Mouse (Mus musculus): ENCODE measurements at regions not wholly inside any gene's neighbourhood (a gene's known extent, or its start where the extent isn't known, plus 50 kb on each side); places are given as distances from the start of the nearest gene placed in this dataset.
"Not testable (repeated sequence)": the region's sequence is repeated elsewhere in the genome, so short reads cannot be mapped to it uniquely, and the experiment has no call there.

DNA sequence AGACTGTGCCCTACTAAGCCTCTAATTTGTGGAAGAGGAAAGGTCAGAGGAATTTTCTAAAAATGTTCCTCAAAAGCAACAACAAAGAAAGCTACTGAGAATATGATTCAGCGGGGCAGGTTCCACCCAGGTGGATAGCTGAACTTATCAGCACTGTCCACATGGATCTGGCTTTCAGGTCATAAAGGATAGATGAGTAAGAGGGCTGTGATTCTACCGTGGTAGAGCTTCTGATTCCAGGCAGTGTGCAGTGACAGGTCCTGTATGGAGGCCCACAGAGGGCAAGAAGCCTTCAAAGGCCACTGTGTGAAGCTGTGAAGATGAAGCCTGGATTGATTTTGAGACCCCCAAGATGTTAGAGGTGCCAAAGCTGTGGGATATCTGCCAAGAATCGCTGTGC, 51.8 kb downstream of the Teddm3 start:
- DNase-seq (ENCODE audit: low read depth) = not testable (repeated sequence)

DNA sequence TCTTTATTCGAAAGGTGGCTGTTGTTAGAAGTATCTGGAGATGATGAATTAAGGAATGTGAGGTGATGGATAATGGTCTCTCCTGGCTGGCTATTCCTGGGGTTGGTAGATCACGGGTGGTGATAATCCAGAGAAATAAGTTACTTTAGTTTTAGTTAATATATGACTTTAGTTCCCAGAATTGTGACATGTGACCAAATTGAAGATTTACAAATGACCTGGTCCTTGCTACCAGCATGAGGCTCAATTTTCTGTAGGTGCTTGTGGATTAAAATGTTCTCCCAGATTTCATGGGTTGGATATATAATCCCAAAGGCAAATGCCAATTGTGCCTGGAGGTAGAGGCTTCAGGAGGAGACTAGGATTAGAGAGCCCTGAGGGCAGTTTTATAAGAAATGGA, 53.7 kb downstream of the Teddm3 start:
- DNase-seq (ENCODE audit: low read depth) = not testable (repeated sequence)

DNA sequence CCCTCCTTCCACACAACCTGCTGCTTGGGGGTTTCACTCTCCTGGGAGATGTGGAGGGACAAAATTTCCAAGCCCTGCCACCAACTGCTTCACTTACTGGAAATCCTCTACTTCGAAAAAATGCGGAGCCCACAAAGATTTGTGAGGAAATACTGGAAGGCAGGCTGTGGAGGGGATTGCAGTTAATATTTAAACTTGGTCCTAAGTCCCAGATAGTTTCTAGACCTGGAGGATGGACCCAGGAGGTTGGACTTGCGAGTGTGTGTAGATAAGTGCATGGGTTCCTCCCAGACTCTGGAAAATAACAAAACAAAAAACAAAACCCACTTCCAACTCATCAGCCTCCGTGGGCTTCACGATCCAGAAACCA, 79.0 kb downstream of the Teddm3 start:
- DNase-seq (ENCODE audit: low read depth) = no peak

DNA sequence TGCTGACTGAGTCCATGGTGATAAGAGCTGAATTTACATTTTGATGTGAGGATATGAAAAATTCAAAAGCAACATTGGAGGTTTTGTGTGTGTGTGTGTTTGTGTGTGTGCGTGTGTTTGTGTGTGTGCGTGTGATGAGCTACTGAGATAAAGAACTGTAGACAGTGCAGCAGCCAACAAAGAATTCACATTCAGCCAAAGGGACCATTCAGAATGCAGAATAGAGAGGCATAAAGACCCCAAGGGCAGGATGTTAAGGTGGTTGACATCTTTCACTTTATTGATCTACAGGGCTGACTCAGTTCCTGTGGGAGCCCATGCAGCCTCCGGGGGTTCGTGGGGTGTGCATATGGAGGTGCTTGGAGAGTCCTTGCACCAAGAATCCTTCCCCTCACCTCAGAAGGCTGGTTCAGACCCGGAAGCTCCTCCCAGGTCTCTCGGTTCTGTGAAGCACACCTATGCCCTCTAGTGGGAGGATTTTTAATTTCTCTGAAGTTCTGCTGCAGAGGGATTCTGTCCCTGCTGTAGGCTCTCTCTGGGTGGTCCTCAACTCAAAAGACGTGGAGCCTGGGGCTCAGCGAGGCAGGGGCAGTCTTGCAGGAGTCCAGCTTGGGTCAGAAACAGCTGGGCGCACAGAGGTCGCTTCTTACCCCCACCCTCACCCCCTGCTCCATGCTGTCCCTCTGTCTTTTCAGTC, 79.6 kb downstream of the Teddm3 start:
- DNase-seq (ENCODE audit: low read depth) = peak; percentile 36

DNA sequence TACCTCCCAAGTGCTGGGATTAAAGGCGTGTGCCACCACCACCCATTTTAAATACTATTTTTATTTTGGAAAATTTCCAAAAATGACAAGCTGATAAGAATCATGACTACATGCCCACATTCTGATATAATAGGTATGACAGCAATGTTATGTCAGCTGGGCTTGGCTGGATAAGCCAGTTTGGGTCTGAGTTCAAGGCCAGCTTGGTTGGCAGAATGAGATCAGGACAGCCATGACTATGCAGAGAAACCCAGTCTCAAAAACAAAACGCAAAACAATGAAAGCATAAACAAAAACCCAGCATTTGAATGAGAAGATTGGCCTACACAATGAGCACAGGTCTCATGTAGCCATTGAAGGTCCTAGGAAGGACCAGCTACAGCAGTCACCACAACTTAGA, 93.6 kb downstream of the Teddm3 start:
- no peak for DNase-seq (ENCODE audit: low read depth)

DNA sequence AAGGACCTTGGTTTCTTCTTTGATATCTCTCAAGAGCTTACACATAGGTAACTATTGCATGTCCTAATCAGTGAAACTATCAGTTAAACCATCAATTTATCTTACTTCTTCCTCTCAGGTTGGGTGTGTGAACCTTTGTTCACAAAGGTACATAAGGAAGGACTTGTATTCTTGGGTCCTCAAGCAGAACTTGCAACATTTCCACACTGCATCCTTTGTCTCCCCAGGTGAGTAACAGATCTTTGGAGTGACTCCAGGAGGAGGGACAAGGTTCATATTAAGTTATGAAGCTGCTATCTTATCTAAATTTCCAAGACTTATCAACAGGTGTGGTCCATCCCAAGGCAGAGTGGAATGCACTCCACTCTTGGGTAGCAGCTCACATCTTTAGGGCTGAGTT, 99.0 kb downstream of the Teddm3 start:
- no peak for DNase-seq (ENCODE audit: low read depth)

DNA sequence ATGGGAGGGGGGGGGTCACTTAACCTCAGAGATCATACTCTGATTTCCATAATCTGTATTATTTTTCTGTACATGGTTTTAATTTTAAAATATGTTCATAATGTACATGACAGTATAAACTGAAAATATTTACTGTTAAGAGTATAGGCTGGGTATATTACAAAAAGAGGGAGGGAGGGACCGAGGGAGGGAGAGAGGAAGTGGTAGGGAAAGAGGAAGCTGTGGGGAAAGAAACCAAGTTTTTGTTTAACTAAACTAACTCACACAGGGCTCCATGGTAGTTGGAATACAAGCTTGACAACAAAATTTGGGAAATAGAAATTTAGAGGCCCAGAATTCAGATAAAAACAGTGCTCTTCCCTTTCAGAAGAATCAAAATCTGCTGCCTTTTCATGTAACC, 131.7 kb downstream of the Teddm3 start:
- not testable (repeated sequence) for DNase-seq (ENCODE audit: low read depth)

DNA sequence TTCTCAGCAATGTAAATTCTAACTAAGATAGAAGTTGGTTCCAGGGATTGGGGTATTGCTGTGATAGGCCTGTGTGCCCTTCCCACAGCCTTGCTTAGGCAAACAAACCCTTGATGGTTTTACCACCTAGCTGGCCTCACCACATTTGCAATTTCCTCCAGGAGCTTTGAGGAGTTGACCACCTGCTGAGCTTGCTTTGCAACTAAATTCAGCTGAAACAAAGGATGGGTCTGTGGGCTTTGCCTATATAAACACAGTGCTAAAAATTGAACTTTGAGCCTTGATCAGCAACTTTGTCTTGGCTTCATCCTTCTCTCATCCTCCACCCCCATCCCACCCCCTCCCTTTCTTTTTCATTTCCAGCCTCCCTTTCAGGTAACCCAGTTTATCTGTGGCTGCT, 148.9 kb downstream of the Teddm3 start:
- DNase-seq (ENCODE audit: low read depth) = no peak

DNA sequence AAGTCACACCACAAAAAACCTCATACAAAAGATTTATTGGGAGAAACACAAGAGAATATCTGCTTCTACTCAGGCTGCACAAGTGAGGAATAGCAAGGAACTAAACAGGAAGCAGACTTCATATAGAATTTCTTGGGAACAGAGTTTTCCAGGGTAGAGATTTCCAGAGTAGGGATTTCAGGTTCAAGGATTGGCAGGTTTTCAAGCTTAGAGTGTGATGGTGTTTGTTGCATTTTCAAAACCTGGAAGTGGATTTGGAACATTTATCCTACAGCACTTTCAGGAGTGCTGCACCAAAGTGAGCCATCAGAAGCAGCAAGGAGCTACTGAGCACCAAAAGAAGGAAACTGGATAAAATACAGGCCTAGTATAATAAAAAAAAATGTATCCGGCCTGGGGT, 152.7 kb downstream of the Teddm3 start:
- DNase-seq (ENCODE audit: low read depth) = no peak

DNA sequence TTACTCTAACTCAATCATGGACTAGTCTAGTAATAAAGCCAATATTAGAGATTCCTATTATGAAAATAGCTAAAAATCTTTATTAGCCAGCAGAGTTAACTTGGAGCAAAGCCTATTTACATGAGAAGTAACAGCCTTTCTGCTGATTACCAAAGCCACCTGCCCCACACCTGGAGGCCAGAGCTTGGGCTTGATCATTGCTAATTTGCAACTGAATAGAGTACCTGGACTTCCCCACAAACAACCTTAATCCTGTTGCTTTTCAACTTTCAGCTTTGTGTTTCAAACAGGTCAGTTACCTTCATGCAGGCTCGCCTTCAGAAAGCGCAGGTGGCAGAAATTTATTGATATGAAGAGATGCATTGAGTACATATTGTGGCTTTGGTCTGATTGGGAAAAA, 163.3 kb downstream of the Teddm3 start:
- no peak for DNase-seq (ENCODE audit: low read depth)

DNA sequence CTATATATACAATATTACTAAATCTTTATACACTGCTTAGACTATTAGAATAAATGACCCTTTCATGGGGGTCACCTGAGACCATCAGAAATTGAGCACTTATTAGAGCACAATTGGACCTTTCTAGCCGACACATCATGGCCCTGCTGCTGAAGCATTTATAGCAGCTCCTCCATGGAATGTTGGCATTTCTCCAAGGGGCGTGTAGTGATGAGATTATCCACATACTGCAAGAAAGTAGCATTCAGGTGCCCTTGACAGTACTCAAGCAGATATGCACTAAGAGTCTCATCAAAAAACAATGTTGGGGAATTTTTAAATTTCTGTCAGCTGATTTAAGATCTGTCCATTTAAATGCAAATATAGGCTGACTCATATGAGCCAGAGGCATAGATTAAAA, 178.4 kb downstream of the Teddm3 start:
- no peak for DNase-seq (ENCODE audit: low read depth)

DNA sequence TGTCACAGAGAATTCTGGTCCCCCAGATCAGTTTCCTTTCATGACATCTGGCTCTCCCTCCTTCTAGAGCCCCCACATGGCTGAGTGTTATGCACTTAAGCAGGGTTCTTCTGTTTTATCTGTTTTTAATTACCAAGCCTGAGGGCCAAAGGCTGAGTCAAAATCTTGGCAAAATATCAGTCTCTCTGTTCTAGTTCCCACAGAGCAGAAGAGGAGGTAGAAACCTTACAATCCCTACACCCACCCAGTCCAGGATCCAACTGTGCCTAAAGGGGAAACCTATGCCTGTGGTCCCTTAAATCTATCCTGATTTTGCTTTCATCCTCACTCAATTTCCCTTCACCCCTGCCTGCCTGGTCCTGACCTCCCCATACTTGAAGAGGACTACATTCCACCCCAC, 181.4 kb downstream of the Teddm3 start:
- DNase-seq (ENCODE audit: low read depth) = no peak

DNA sequence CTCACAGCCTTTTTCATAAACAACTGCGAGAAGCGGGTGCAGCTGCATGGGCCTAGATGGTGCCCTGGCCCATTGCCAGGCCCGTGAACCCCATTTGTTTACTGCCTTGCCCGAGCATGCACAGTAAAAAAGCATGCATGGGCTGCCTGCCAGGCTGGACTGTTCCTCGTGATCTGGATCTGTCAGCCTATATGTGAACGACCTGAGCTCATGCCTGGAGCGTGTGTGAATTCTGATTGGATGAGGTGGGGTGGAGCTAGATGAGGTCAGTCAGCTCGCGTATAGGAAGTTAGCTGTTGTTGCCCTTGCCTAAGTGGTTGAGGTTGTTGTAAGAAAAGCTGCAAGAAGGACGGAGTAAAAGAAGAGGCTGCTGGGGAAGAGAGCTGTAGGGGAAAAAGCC, 194.9 kb downstream of the Teddm3 start:
- peak; percentile 43 for DNase-seq (ENCODE audit: low read depth)

DNA sequence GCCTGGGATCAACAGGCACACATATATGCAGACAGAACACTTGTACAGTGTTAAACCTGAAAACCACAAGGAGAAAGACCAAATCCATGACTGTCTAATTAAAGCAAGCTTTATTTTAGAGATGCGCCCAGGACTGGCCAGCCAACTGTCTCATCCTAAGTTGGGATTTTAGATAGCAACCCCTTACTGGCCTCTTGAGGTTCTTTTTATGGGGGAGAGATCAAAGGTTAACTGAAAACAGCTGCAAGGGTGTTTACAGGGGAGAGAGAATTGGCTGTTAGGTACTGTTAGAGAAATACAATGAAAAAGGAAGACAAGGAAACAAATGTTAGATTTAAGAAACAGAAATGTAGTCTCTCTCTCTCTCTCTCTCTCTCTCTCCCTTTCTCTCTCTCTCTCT, 202.4 kb upstream of the Thpo start:
- DNase-seq (ENCODE audit: low read depth) = no peak

DNA sequence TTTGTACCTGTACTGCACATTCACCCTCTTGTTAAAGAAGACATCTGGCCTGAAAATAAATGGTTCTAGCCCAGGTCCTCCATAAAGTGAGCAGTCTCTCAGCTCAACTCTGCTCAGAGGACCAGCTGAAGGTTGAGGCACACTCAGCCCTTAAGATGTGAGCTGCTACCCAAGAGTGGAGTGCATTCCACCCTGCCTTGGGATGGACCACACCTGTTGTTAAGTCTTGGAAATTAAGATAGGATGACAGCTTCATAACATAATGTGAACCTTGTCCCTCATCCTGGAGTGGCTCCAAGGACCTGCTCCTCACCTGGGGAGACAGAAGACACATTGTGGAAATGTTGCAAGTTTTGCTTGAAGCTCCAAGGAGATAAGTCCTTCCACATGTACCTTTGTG, 200.5 kb upstream of the Thpo start:
- DNase-seq (ENCODE audit: low read depth) = not testable (repeated sequence)

DNA sequence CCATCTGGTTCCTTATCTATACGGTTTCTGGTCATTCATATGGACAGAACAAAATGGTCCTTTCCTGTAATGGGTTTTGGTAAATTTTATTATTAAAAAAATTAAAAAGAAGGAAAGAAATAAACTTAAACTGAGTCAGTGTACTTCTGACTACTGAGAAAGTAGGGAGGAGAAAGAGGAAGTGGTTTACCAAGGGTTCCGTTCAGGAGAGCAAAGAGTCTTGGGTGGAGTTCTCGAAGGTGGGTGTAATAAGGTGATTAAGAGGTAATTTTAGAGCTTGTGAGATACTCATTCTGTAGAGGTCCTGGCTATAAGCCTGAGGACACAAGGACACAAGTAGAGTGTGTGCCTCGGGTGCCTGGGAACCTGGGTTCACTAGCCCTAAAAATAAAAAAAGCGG, 195.7 kb upstream of the Thpo start:
- peak; percentile 38 for DNase-seq (ENCODE audit: low read depth)

DNA sequence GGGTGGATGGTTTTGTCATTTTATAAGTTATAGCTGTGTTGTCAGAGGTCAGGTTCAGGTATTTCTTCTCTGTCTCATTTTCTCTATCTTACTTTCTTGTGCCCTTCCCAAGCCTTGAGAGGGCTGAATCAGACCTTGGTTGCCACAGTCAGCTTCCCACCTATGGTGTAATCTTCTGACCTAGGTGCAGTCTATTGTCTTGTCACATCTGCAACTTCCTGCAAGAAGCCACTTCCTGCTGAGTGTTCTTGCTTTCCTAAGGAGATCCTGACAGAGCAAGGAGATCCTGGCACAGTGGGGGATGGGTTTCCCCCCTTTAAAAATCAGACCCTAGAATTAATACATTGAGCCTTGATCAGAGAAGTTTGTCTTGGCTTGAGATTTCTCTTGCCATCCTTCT, 191.5 kb upstream of the Thpo start:
- DNase-seq (ENCODE audit: low read depth) = not testable (repeated sequence)

DNA sequence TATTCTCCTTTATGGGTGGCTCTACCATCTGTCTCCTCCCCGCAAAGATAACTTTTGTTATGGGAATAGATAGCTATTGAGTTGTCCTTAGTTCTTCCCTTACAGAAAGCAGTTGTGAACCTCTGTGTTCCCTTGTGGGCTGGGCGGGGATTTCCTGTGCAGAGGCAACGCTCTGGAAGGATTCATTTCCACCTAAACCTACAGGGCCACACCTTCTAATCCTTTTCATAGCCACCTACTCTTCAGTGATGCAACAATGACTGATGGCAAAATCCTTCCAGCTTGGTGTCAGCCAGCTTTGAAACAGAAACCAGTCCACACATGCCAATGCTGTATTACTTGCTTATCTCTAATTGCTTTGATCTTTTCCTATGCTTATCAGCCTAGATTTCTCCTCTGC, 176.6 kb upstream of the Thpo start:
- not testable (repeated sequence) for DNase-seq (ENCODE audit: low read depth)

DNA sequence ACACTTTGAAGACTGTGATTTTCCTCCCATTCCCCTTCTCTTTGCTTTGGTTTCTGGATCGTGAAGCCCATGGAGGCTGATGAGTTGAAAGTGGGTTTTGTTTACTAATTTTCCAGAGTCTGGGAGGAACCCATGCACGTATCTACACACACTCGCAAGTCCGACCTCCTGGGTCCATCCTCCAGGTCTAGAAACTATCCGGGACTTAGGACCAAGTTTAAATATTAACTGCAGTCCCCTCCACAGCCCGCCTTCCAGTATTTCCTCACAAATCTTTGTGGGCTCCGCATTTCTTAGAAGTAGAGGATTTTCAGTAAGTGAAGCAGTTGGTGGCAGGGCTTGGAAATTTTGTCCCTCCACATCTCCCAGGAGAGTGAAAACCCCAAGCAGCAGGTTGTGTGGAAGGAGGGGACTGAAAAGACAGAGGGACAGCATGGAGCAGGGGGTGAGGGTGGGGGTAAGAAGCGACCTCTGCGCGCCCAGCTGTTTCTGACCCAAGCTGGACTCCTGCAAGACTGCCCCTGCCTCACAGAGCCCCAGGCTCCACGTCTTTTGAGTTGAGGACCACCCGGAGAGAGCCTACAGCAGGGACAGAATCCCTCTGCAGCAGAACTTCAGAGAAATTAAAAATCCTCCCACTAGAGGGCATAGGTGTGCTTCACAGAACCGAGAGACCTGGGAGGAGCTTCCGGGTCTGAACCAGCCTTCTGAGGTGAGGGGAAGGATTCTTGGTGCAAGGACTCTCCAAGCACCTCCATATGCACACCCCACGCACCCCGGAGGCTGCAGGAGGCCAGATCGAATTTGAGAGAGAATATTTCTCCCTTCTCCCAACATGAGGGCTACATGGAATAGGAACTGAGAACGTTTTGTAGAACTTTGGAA, 174.4 kb upstream of the Thpo start:
- DNase-seq (ENCODE audit: low read depth) = peak; percentile 52

DNA sequence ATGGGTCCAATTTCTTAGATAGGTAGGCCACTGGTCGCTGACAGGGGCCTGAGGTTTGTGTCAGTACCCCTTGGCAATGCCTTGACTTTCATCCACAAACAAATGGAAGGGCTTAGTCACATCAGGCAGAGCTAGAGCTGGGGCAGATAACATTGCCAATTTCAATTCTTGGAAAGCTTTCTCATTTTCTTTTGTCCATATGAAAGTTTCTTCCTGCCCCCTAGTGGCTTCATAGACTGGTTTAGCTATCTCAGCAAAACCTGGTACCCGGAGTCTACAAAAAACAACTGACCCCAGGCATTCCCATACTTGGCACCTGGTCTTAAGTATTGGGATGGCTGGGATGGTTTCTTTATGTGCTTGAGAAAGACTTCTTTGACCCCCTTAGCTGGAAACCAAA, 161.4 kb upstream of the Thpo start:
- DNase-seq (ENCODE audit: low read depth) = peak; percentile 5

DNA sequence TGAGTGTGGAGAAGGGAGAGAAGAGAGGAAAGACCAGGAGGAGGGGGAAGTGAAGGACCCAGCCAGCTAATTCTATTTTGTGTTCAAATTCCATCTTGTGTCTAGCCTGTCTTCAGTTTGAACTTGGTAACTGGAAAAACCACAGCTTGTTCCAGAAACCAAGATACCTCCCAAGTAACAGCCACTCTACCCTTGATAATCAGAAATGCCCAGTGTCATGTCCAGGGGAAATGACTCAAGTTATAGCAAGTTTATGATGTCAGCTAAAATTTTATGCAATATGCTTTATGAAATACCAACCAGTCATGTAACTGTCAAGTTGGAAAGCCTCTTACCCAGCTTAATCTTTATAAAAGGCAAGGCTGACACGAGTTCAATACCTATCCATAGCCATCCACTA, 137.4 kb upstream of the Thpo start:
- no peak for DNase-seq (ENCODE audit: low read depth)

DNA sequence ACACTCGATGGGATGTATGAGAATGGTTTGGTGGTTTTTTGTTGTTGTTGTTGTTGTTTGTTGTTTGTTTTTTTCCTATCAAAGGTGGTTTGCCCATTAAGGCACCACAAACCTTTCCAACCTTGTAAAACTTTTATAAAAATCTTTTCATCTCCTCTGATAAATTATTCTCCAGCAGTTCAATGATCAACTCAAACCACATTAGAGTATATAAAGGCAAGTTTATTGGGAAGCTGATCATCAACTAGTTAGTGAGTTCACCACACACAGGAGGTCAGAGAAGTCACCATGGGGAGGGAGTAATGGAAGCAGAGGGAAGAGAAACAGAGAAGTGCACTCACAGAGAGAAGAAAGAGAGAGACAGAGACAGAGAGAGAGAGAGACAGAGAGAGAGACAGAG, 132.5 kb upstream of the Thpo start:
- DNase-seq (ENCODE audit: low read depth) = no peak

DNA sequence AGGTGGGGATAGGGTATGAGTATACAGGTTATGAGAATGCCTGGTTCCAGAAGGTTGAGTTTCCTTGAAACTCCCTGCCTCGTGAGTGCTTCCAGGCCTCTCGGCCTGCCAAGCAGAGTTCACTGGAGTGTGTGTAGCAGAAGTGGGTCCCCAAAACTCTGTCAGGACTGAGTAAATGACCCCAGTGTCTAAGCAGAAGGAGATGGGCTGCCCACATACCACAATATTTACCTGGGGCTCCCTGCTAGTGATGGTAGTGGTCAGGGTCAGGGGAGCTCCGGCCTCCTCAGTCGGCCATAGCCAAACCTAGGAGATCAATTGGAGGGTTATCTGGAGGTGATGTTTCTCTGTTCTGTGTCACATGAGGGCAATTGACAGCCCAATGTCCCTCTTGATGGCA, 126.9 kb upstream of the Thpo start:
- DNase-seq (ENCODE audit: low read depth) = no peak

DNA sequence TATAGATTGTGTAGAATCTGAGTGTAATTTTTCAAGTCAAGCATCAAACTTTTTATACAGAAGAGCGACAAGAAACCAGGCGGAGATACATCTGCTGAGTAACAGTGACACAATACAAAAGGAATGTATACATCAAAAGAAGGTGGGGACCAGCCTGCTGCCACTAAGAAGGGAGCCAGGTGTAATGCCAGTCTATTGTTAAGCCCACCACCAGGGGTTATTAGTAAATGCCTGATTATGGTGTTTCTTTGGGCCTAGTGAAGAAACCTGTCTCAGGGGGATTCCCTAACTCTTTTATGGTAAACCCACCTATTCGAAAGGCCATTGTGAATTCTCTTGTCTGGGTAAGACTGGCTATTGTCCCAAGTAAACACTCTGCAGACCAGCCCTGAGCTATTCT, 126.3 kb upstream of the Thpo start:
- DNase-seq (ENCODE audit: low read depth) = not testable (repeated sequence)
